Mouse (Mus musculus): ENCODE data around the gene Ankrd2.
A peak's percentile ranks its signal among the peaks of the same experiment; 100 is the strongest.

The Ankrd2 gene

GRCm38 (mm10) chr19:42015001-42015400 is 20.8 kb upstream of the Ankrd2 start:
- no peak for DNase-seq (ENCODE audit: low read depth, low spot score)

DNA sequence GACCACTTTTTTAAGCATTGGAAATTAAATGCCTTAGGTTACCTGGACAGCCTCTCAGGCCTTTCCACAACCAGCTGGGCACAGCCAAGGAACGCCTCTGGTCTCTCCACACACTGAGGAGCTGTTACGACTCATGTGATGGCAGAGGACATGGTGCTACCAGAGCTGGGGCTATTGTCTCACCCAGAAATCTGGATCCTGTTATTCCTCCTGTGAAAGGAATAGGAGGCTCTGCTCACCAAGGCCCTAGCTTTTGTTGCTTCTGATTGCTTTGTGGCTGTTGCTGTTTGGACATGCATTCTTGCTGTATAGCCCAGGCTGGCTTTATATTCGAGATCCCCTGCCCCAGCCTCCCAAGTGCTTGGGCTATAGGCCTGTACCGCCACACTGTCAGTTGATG is 19.5 kb upstream of the Ankrd2 start:
- no peak for DNase-seq (ENCODE audit: low read depth, low spot score)

GRCm38 (mm10) chr19:42016840-42017239 is 19.0 kb upstream of the Ankrd2 start:
- DNase-seq (ENCODE audit: low read depth, low spot score): no peak

- DNase-seq (ENCODE audit: low read depth, low spot score): no peak
Observed at GRCm38 (mm10) chr19:42017399-42018247, 18.2 kb upstream of the Ankrd2 start.

- peak; percentile 52 for DNase-seq (ENCODE audit: low read depth, low spot score)
Observed at GRCm38 (mm10) chr19:42019011-42019522, 16.7 kb upstream of the Ankrd2 start.

DNA sequence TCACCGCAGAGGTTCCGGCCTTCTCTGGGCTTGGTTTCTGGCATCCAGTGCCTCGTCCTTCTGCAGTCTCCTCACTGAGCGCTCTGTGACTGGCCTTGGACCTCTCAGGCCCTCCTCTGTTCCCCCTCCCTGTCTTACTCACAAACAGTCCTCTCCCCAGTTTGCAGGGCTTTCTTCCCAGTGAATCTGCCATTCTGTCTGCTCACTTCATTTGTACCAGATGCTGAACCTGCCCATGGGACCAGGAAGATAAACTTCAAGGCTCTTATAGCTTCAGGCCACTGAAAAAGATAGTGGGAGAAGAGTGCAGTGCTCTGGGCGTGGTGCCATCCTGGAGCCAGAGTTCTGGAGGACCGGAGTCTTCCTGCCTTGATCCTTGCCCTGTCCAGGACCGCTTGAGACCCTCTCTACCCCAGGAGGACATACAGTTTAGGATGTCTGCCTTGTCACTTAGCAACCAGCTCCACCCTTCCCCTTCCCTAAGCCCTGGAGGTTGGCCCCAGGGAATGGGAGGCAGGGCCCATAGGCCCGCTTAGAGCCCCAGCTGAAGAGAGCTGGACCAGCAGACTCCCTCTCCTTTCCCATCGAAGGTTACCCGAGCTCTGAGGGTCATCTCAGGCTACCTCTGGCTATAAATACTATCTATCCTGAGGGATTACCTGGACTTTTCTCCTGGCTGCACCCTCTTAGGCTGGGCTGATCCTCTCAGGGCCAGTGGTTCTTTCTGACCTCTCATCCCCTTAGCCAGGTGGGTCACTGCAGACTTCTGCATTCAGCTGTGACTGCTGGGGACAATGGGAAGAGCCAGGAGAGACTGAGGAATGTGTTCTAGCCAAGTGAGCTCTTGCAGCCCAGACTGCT is 13.9 kb upstream of the Ankrd2 start:
- DNase-seq (ENCODE audit: low read depth, low spot score): no peak

DNA sequence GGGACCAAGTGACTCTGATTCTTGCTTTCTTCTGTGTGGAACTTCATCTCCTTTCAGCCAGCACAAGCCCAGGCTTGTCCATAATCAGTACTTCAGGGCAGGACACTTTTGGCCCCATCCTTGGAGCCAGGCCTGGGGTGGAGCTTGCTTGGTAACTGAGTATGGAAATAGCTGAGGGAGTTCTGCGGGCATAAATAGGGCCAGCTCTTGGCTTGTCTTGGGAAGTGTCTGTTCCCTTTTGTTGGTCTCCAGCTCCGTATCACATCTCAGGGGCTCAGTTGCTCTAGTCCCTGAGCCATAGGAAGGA is 13.3 kb upstream of the Ankrd2 start:
- DNase-seq (ENCODE audit: low read depth, low spot score): peak; percentile 68

GRCm38 (mm10) chr19:42026158-42026557 is 9.6 kb upstream of the Ankrd2 start:
- peak; percentile 81 for DNase-seq (ENCODE audit: low read depth, low spot score)

- no peak for DNase-seq (ENCODE audit: low read depth, low spot score)
Observed at GRCm38 (mm10) chr19:42031112-42031511, 4.7 kb upstream of the Ankrd2 start.

DNA sequence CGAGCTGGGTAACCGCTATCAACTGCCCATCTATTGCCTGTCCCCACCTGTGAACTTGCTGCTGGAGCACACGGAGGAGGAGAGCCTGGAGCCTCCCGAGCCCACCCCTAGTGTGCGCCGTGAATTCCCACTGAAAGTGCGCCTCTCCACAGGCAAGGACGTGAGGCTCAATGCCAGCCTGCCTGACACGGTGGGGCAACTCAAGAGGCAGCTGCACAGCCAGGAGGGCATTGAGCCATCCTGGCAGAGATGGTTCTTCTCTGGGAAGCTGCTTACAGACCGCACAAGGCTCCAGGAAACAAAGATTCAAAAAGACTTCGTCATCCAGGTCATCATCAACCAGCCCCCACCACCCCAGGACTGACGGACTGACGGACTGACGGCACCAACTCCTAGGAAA is 2.2 kb upstream of the Ankrd2 start:
- no peak for DNase-seq (ENCODE audit: low read depth, low spot score)

DNA sequence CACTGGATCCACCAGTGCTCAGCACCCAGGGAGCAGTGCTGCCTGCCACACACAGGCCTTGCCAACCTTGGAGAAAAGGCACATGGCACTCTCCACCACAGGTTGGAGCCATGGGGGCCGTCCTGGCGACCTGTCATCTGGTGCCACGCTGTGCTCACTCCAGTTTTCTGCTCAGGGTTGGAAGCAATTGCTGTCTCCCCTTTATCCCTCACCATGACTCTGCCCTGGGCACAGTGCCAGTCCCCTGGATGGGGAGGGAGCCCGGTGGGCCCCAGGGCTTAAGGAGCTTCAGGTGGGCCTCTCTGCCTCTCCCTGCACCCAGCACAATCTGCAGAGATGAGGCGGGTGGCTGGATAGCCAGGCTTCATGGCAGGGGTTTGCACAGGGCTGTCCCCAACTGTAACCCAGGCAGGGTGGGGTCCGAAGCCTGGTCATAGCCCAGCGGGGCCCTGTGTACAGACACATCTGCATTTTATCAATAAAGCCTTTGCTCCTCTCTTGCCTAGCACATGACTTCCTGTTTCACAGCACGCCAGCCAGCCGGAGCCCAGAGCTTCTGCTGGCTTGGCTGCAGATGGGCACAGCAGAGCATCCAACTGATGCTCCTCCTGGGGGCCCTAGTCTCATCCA is 1.5 kb upstream of the Ankrd2 start:
- DNase-seq (ENCODE audit: low read depth, low spot score): no peak

DNA sequence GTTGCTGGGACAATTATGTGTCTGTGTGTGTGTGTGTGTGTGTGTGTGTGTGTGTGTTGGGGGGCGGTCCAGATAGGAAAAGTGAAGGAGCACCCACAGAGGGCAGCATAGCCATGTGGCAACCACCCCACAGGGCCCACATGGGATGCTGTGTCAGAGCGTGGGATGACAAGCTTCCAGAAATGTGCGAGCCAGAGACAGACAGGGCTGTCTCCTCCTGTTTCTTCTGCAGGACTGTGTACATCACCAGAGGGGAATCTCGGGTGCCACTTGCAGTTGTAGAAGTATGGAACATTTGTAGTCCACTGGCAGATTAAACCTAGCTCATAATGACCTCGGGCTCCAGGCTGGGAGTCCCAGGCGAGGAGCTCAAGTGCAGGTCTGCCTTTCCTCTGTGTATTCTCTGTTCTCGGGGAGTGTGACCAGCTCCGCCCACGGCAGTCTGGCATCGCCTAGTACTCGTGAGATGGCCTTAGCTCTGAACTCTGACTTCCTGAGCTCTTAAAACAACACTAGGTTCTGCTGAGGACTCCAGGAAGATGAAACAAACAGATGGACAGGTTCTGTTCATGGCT is 832 bp upstream of the Ankrd2 start:
- no peak for DNase-seq (ENCODE audit: low read depth, low spot score)

DNA sequence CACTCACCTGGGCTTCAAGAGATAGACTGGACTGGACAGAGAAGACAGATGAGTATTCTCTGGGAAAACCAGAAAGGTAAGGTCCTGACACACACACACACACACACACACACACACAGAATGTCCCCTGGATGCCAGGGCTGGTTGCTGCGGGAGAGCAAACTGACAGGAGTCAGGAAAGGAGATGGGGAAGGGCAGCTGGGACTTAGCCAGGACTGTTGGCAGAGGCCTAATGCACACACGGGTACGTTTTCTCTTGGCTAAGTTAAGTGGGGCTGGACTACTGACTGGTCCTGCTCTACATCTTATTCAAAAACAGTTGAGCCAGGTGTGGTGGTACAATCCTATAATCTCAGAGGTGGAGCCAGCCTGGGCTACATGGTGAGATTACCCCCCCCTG is 557 bp downstream of the Ankrd2 start:
- no peak for DNase-seq (ENCODE audit: low read depth, low spot score)

GRCm38 (mm10) chr19:42037167-42037702 is 1.4 kb downstream of the Ankrd2 start:
- DNase-seq (ENCODE audit: low read depth, low spot score): no peak

- no peak for DNase-seq (ENCODE audit: low read depth, low spot score)
Observed at GRCm38 (mm10) chr19:42038310-42038709, 2.5 kb downstream of the Ankrd2 start.

DNA sequence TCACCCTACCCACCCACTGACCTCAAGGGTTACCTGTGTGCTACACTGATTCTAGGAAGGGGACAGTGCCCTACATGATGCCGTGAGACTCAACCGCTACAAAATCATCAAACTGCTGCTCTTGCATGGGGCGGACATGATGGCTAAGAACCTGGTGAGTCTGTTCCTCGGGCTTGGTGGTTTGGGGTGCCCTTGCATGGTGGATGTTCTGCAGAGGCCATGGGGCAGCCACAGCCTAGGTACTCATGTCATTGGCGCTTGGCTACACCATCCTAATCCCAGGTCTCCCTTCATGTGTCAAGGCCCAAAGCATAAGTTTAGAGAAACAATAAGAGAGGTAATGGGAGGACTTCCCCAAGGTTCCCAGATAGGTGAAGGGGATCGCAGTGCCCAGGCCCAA is 8.2 kb downstream of the Ankrd2 start:
- DNase-seq (ENCODE audit: low read depth, low spot score): no peak

GRCm38 (mm10) chr19:42045269-42046102 is 9.7 kb downstream of the Ankrd2 start, which contains the start of gene Hoga1:
Gene Hoga1 (plus strand): TSS chr19:42045610.
- peak; percentile 96 for DNase-seq (ENCODE audit: low read depth, low spot score)

DNA sequence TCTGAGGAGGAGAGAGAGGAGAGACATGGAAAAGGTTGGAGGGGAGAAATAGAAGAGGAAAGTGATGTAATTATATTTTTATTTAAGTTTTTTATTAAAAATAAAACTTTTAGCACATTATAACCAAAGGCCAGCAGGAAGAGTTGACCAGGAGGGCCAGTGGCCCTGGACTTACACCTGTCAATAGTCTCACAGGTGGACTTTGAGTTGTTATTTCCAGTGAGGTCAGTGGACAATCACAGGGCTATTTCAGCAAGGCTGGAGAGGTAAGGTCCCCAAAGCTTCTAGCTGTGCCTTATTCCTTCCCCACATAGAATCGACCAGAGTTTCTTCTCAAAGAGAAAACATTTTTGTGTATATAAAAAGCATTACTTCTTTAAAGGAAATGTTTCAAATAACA is 14.5 kb downstream of the Ankrd2 start:
- DNase-seq (ENCODE audit: low read depth, low spot score): no peak

- DNase-seq (ENCODE audit: low read depth, low spot score): no peak
Observed at GRCm38 (mm10) chr19:42051351-42051750, 15.6 kb downstream of the Ankrd2 start.

- peak; percentile 37 for DNase-seq (ENCODE audit: low read depth, low spot score)
Observed at GRCm38 (mm10) chr19:42051948-42052347, 16.1 kb downstream of the Ankrd2 start, which contains the start of gene 4933411K16Rik. Gene 4933411K16Rik (plus strand): TSS chr19:42052248.
